Mouse (Mus musculus) stomach, postnatal 0 days (tissue): ENCODE data around the gene Dapk3.
A peak's percentile ranks its signal among the peaks of the same experiment; 100 is the strongest.

ENCODE experiments used
- CTCF ChIP-seq: IDR thresholded peaks from 2 replicates; pipeline ENCODE4 v1.5.1; 2016; ENCODE audit warnings: antibody characterized with exemption, low read depth, mild to moderate bottlenecking, moderate library complexity
- EP300 ChIP-seq: optimal IDR thresholded peaks from 2 replicates; pipeline ENCODE3; 2016; ENCODE audit warnings: antibody characterized with exemption

- peak; percentile 74 for TF ChIP-seq CTCF
- no peak for TF ChIP-seq EP300
These were observed 47.9 kb downstream of the Dapk3 start, which contains the start of gene Atcay for GRCm38 (mm10) chr10:81230438-81231332.
